Mouse (Mus musculus) heart, adult 2 months (tissue): ENCODE data around the gene Srr.

Experiments used
- CTCF ChIP-seq: fragments of 200-600 bp; IDR thresholded peaks from 2 replicates; pipeline ENCODE4 v1.8.1; 2022; ENCODE audit warnings: antibody characterized with exemption, mild to moderate bottlenecking, moderate library complexity
- EP300 ChIP-seq: fragments of 200-500 bp; IDR thresholded peaks from 2 replicates; pipeline ENCODE4 v1.6.1; 2011; ENCODE audit warnings: low read depth, low read length, control low read depth; ENCODE audit not compliant: insufficient read depth

- TF ChIP-seq CTCF: no peak
- TF ChIP-seq EP300: no peak
Observed at GRCm38 (mm10) chr11:74881979-74882378, 43.8 kb downstream of the Srr start.
